Mouse (Mus musculus): ENCODE measurements around the gene Rlf.
"Not testable (repeated sequence)": the region's sequence is repeated elsewhere in the genome, so short reads cannot be mapped to it uniquely, and the experiment has no call there.

DNA sequence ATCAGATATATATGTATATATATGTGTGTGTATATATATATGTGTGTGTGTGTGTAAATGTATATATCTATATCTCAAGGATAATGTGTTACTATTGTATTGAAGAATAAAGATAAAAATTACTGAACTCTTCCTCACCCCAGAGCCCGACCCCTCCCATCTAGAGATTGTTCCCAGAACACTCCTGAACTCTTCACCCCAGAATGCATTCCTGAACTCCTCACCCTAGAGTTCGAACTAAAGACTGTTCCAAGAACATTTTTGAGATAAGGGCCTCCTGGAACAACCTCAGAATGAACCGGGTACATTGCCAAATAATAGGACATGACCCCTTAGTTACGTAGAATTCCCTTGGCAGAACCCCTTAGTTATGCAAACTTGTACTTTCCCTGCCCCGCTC lies 48.2 kb downstream of the Rlf start:
- TF ChIP-seq POLR2A (IDR thresholded peaks at IDR 0.05; ENCODE audit: borderline replicate concordance, low read depth, low read length); CTCF (IDR thresholded peaks at IDR 0.05; ENCODE audit: low read depth, low read length): not testable (repeated sequence)

All from bone marrow macrophage, adult 2 months (primary cell).